Mouse (Mus musculus) brain, adult 2 months (tissue): ENCODE results near the gene Tmbim1.

Source experiments
- DNase-seq: peaks from one replicate; pipeline ENCODE4 v3.0.0; 2011; ENCODE audit warnings: low read depth, low spot score

Gene Tmbim1

GRCm38 (mm10) chr1:74295456-74296171, 9.8 kb downstream of the Tmbim1 start:
- DNase-seq = peak; percentile 98

- peak; percentile 79 for DNase-seq
These were observed 10.5 kb downstream of the Tmbim1 start for GRCm38 (mm10) chr1:74294733-74295455.

- no peak for DNase-seq
These were observed 11.3 kb downstream of the Tmbim1 start for GRCm38 (mm10) chr1:74294090-74294643.

DNA sequence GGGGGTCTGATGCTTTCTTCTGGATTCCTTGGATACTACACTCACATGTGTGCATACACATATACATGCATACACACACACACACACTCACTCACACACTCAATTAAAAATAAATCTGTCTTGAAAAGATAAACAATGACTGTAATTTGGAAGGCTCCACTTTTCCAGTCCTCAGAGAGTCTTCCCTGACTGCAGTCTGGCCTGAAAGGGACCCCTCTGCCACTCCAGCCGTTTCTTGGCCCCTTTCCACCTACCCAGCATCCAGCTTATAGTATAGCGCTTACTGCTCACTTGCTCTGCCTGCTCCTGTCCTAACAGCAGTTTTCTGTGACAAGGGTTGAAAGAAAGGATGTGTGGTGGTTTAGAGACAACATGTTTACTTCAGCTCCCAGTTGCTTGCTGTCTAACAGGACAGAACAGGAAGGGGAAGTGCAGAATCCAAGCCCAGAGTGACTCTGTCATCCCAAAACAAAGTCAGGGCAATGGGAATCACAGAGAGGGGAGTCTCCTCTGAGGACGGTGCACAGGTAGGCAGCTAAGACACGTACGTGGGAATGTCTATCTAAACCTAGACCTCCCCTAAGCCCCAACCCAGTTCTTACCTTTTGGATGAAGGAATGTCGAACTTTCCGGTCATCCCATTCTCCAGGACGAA, 12.0 kb downstream of the Tmbim1 start:
- DNase-seq = no peak

DNA sequence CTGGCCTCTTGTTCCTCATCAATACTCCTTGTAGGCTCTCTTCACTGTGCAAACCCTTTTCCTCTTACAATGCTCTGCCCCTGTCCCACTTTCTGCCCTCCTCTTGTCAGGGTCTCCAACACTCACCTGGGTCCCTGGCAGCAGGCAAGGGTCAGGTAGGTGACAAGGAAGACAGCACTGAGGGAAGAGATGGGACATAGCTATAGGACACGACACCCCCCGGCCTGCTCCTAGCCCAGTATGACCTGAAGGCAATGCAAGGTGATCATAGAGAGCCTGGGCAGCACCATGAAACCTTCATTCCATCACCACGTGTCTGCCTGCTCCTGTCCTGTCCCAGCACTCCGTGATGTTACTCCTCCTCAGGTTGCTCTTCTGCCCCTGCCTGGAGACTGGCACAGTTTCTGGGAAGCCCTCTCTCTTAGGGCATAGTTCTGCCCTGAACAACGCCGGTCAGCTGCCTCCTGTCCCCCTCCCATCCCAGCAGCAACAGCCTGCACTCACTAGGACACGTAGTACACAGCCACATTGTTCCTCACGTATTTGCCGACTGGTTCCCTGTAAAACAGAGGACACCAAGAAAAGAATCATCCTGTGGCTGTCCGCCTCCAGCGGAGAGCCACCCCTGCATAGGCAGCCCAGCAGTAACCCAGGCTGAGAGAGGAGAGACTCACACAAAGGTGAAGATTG, 12.9 kb downstream of the Tmbim1 start:
- DNase-seq = peak; percentile 54

GRCm38 (mm10) chr1:74290141-74290540, 15.3 kb downstream of the Tmbim1 start:
- no peak for DNase-seq

GRCm38 (mm10) chr1:74289740-74290139, 15.7 kb downstream of the Tmbim1 start:
- DNase-seq = no peak

- DNase-seq = no peak
These were observed 16.2 kb downstream of the Tmbim1 start for GRCm38 (mm10) chr1:74289248-74289647.

DNA sequence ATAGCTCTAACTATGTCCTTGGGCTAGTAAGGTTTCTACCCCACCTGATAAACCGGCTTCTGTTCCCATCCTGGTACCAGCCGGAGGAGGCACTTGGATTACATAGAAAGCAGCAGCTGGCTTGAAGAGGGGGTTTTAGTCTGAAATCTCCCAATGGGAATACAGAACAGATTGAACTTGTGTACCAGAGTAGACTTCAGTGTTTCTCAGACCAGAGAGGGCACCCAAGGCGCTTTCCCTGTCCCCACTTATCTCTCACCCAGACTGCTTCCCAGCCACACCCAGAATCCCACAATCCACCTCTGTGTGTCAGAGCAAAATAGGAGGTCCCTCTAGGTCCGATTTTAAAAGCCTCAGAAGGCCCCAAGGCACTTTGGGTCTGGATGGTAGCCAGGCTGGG, 17.1 kb downstream of the Tmbim1 start:
- DNase-seq = no peak

DNA sequence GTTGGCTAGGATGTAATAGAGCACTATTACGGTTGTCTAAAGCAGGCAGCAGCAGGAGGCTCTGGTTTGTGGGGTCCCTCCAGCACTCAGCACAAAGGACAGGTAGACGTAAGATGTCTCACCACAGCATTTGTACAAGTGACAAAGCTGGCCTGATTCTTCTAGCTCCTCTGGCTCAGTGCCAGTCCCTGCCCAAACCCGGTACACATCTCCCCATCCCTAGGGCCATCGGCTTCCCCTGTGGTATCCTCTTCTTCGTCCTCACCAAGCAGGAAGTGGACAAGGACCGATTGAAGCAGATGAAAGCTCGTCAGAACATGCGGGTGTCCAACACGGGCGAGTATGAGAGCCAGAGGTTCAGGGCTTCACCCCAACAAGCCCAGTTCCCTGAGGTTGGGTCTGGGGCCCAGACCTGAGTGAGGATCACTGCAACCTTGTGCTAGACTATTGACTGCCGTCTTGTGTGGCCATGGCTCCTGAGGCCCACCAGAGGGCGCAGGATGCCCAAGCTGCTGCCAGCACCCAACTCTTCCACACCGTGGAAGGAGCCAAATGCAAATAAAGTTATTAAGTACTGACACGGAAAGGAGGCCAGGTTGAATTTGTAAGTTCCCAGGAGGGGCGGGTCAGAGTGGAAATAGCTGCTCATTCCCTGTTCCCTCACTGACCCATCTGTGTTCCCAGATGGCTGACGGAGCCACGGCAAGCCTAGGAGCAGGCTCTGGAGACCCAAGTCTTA, 18.4 kb downstream of the Tmbim1 start:
- DNase-seq = peak; percentile 85

DNA sequence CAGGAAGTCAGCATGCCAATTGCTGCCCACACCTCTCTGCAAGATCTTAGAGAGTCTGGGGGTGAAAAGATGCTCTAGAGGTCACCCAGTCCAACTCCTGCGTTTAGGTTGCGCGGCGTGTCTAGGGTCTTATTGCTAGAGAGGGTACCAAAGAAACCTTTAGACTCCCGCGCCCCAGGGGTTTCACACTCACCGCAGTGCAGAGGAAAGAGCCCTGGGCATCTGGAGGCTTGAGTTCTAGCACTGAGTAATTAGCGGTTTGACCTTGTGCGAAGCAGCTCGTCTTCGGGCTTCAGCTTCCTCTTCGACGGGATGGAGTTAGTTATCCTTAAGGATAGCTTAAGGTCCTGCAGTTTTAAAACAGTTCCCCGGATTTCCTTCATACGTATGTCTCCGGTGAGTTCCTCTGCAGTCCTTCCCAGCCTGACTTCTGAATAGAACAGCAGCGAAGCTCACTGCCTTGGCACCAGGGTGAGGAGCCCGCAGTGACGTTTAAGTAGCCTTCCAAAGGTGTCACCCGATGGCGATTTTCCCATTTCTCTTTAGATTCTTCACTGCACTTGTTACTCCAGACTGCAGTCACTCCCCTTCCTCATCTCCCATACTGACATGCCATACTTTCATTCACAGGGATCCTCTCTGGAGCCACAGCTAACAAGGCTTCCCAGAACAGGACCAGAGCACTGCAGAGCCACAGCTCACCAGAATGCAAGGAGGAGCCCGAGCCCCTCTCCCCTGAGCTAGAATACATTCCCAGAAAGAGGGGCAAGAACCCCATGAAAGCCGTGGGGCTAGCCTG, 20.0 kb downstream of the Tmbim1 start:
- peak; percentile 58 for DNase-seq

GRCm38 (mm10) chr1:74284543-74285160, 20.8 kb downstream of the Tmbim1 start, which contains the start of the genes Aamp and Pnkd:
TSS of gene Aamp (minus strand) at chr1:74284738.
TSS of gene Pnkd (plus strand) at chr1:74284930.
- DNase-seq = peak; percentile 100

DNA sequence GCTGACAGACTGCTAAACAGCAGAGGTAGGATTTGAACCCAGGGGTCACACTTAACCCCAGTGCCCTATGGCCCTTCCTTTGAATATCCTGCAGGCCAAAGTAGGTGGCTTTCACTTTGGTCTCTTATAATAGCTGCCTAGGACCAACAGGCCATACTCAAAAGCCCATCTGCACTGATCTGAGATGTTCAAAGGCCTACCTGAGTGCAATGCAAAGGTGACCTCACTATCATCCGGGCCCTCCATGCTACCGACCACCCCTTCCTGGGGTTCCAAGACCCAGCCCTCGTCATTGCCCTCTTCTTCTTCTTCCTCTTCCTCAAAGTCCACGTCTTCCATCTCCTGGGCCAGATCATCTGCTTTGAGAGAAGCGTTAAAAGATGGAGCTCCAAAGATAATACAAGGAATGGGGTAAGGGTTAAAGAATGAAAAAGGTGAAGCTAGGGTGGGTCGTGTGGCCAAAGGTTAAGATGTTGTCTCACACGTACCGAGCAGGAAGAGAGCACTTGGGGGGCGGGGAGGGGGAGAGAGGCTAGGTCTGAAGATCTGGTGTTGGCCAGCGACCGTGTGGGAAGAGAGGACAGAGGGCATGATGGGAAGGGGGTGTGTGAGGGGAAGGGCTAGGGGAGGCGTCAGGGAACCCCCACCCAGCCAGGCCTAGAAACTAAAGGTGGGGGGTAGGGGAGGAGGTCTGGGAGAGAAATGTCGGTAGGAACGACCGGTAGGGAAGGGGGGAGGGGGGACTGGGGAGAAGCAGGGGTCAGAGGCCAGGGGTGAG, 21.5 kb downstream of the Tmbim1 start:
- peak; percentile 72 for DNase-seq

GRCm38 (mm10) chr1:74282896-74283625, 22.4 kb downstream of the Tmbim1 start:
- no peak for DNase-seq

DNA sequence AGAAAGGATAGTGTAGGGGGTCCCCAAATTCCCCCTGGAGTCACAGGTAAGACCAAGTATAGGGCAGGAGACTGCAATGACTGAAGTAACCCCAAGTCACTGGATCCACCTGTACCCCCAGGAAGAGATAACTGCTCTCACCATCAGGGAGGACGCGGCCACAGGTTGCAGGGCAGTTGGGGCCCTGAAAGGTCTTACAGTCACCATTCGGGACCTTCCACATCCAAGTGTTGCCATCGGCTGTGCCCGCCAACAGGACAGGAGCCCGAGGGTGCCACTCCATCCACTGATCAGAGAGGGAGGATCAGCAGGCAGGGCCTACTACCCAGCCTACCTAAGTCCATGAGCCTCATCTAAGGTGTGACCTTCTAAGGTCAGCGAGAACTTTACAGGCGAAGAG, 23.5 kb downstream of the Tmbim1 start:
- no peak for DNase-seq

DNA sequence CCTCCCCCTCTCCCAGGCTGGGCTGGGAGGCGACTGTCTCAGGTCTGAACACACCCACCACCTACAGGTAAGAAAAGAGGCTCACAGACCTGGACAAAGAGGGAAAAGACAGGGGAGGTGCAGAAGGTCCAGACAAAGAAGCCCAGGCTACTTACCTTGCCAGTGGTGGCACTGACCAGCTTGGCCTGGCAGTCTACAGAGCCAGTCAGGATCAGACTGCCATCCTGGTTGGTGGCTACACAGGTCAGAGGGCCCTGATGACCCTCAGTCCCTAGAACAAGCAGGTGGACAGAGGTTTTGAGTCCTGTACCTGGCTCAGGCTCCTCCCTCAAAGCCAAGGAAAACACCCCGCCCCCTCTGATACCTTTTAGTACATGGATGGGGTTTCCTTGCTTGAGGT, 24.1 kb downstream of the Tmbim1 start:
- DNase-seq = no peak

DNA sequence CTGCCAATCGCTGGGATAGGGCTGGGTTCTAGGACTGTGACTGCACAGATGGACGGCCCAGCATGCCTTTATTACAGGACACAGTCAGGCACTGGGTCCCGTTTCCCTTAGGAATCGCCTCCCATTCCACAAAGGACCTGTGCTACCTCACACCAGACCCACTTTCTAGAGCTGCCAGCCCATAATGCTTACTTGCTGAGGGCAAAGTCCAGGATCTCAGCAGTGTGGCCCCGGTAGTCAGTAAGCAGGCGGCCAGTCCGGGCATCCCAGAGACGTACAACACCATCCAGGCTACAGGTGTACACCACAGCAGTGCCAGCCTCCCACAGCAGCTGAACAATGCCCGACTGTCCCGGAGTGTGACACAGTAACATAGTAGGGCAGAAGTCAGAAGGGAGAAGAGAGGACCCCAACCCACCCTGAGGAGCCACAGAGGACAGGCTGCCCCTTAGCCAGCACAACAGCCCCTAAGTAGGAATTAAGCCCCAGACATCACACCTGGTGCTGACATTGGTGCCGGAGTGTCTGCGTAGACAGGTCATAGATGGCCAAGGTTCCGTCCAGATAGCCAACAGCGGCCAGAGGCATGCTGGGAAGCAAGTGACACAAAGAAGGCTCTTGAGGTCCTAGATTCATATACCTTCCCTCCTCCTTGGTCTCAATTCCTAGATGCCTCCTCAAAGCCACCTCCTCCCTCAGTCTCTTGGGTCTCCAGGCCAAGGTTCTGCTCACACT, 24.7 kb downstream of the Tmbim1 start:
- no peak for DNase-seq
